Mouse (Mus musculus): ENCODE results near the gene Scaf4. TPM values are rescaled to one million over a fixed set of nuclear protein-coding genes. Genes with fewer than 3 reads are reported as not detected.

The Scaf4 gene
- polyA plus RNA-seq, 1 experiment from 2014 or later = 7.9 TPM

Other genes starting within 250 kb of the Scaf4 start
- 2.8 and 4.2 TPM in 2 replicates for gene Tiam1, start 140.7 kb downstream of the Scaf4 start, polyA plus RNA-seq (2015; fragmentation: Nextera tagmentation; extraction: Ambion mirVana)
- gene Sod1, start 63.7 kb downstream of the Scaf4 start, polyA plus RNA-seq (2015; fragmentation: Nextera tagmentation; extraction: Ambion mirVana) = 965 and 1,058 TPM in 2 replicates
- gene Hunk, start 101.5 kb upstream of the Scaf4 start, polyA plus RNA-seq (2015; fragmentation: Nextera tagmentation; extraction: Ambion mirVana) = 1.3 TPM in 2 replicates

Data from liver, embryonic 16.5 days (tissue).